Mouse (Mus musculus): ENCODE measurements around the gene Axin1. TPM values are rescaled to one million over a fixed set of nuclear protein-coding genes. Genes with fewer than 3 reads are reported as not detected.

The Axin1 gene
- total RNA-seq, 2 experiments from 2014 or later = 24.3 to 25.2 TPM

- no peak for DNase-seq (ENCODE audit: low spot score in 2 of 2)
- TF ChIP-seq CTCF (conservative IDR thresholded peaks at IDR 0.05) = no peak
- no peak overlapping the region for H3K27ac ChIP-seq
- no peak overlapping the region for H3K4me3 ChIP-seq
Observed at GRCm38 (mm10) chr17:26204766-26205165, 66.3 kb downstream of the Axin1 start.

- H3K4me3 ChIP-seq = no peak overlapping the region
- DNase-seq (ENCODE audit: low spot score in 2 of 2) = no peak
- no peak for TF ChIP-seq CTCF (conservative IDR thresholded peaks at IDR 0.05)
- no peak overlapping the region for H3K27ac ChIP-seq
Observed at GRCm38 (mm10) chr17:26206392-26206791, 67.9 kb downstream of the Axin1 start.

- H3K27ac ChIP-seq = no peak within 1 kb of the TSS
- H3K4me3 ChIP-seq = no peak within 1 kb of the TSS
- TF ChIP-seq CTCF (conservative IDR thresholded peaks at IDR 0.05) = no peak
- no peak for DNase-seq (ENCODE audit: low spot score in 2 of 2)
Observed at GRCm38 (mm10) chr17:26207686-26208085, 69.2 kb downstream of the Axin1 start, which contains the start of gene Arhgdig. Gene Arhgdig, minus strand, starts transcription at chr17:26207786.

- no peak for TF ChIP-seq CTCF (conservative IDR thresholded peaks at IDR 0.05)
- DNase-seq (ENCODE audit: low spot score in 2 of 2) = no peak
- H3K27ac ChIP-seq = no peak overlapping the region
- H3K4me3 ChIP-seq = no peak overlapping the region
Observed at GRCm38 (mm10) chr17:26212241-26212640, 73.8 kb downstream of the Axin1 start.

DNA sequence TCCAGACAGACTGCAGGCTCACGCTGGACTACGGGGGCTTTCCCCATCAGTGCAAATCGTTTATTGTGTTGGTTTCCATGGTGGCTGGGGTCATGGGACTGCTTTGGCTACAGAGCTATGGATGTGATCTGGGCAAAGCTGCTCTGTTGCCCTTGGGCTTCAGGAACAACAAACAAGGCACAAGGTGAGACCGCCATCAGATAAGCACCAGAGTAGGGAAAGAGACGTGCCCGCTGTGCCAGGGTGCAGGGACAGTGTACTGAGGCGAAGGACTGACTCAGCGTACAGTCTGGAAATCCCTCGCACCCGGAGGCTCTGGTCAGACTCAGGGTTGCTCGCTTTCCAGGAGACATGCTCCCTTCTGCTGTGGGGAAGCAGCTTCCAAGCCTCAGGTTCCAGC lies 74.2 kb downstream of the Axin1 start:
- no peak for TF ChIP-seq CTCF (conservative IDR thresholded peaks at IDR 0.05)
- no peak overlapping the region for H3K27ac ChIP-seq
- DNase-seq (ENCODE audit: low spot score in 2 of 2) = no peak
- H3K4me3 ChIP-seq = no peak overlapping the region

GRCm38 (mm10) chr17:26221508-26221907 lies 83.0 kb downstream of the Axin1 start:
- Histone ChIP-seq H3K4me3 (no peak overlapping the region), H3K27ac (no peak overlapping the region)
- no peak for DNase-seq (ENCODE audit: low spot score in 2 of 2)
- TF ChIP-seq CTCF (conservative IDR thresholded peaks at IDR 0.05) = no peak

- no peak for TF ChIP-seq CTCF (conservative IDR thresholded peaks at IDR 0.05)
- Histone ChIP-seq H3K4me3 (no peak overlapping the region), H3K27ac (no peak overlapping the region)
- no peak for DNase-seq (ENCODE audit: low spot score in 2 of 2)
Observed at GRCm38 (mm10) chr17:26225150-26225549, 86.7 kb downstream of the Axin1 start.

DNA sequence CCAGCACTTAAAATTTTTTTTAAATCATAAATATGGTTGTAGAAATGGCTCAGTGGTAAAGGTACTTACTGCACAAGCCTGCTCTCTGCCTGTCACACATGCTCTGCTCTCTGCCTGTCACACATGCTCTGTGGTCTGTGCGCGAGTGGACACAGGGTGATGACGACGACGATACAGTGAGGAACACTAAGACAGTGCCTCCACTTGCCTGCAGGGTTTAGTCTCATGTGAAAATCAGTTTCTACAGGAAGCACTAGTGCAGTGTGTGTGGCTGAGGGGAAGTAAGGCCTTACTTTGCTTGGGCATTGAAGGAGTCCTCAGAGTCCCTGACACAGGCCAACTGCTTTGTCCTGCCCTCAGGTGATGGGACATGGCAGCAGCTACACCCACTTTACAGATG lies 91.3 kb downstream of the Axin1 start:
- no peak for TF ChIP-seq CTCF (conservative IDR thresholded peaks at IDR 0.05)
- no peak for DNase-seq (ENCODE audit: low spot score in 2 of 2)
- Histone ChIP-seq H3K27ac (no peak overlapping the region), H3K4me3 (no peak overlapping the region)

DNA sequence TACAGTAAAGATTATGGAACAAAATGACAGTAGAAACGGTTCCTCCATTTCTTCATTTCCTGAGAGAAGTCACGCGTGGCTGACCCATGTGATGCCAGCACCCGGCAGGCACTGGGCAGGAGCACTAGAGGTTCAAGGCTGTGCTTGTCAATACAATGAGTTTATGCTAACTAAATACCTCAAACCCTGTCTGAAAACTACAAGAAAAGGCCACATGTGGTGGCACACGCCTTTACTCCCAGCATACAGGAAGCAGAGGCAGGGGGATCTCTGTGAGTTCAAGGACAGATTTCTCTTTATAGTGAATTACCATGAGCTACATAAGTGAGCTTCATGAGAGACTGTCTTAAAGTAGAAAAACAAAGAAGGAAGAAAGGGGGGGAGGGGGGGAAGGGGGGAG lies 92.7 kb downstream of the Axin1 start:
- TF ChIP-seq CTCF (conservative IDR thresholded peaks at IDR 0.05) = no peak
- H3K4me3 ChIP-seq = no peak overlapping the region

DNA sequence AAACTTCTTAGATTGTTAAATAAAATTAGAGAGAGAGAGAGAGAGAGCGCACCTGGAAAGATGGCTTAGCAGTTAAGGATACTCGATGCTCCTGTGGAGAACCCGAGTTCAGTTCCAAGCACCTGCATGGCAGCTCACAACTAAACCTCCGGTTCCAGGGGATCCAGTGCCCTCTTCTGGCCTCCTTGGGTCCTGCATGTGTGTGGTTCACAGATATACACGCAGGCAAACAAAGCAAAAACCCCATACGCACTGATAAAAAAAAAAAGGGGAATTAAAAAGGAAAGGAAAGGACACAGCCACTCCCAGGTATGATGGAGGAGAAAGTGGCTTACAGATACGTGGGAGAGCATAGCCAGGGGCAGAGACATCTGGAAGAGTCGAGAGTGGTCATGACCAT lies 94.4 kb downstream of the Axin1 start:
- TF ChIP-seq CTCF (conservative IDR thresholded peaks at IDR 0.05) = peak; percentile 49
- Histone ChIP-seq H3K27ac (no peak overlapping the region), H3K4me3 (no peak overlapping the region)
- no peak for DNase-seq (ENCODE audit: low spot score in 2 of 2)

More for the DNA sequence above, 92.7 kb downstream of the Axin1 start:
- no peak for DNase-seq (ENCODE audit: low spot score in 2 of 2)
- H3K27ac ChIP-seq = no peak overlapping the region

DNA sequence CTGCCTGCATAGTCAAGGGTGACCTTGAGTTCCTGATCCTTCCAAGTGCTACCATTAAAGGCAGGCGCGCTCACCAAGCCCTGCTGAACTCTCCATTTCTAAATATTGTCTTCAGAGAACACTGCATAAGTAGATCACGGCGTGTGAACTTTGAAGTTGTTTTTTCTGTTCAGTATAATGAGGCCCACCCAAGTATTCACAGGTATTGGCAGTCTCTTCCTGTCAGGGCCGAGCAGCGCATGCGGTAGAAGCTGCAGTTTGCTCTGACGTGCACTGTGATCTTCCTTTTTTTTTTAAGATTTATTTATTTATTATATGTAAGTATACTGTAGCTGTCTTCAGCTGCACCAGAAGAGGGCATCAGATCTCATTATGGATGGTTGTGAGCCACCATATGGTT lies 95.9 kb downstream of the Axin1 start:
- peak overlapping the region; percentile 75 for H3K27ac ChIP-seq
- DNase-seq (ENCODE audit: low spot score in 2 of 2) = no peak
- H3K4me3 ChIP-seq = no peak overlapping the region
- 0 out of 2 replicates have a peak, but pooled peaks have one; percentile 12 for TF ChIP-seq CTCF (conservative IDR thresholded peaks at IDR 0.05)

DNA sequence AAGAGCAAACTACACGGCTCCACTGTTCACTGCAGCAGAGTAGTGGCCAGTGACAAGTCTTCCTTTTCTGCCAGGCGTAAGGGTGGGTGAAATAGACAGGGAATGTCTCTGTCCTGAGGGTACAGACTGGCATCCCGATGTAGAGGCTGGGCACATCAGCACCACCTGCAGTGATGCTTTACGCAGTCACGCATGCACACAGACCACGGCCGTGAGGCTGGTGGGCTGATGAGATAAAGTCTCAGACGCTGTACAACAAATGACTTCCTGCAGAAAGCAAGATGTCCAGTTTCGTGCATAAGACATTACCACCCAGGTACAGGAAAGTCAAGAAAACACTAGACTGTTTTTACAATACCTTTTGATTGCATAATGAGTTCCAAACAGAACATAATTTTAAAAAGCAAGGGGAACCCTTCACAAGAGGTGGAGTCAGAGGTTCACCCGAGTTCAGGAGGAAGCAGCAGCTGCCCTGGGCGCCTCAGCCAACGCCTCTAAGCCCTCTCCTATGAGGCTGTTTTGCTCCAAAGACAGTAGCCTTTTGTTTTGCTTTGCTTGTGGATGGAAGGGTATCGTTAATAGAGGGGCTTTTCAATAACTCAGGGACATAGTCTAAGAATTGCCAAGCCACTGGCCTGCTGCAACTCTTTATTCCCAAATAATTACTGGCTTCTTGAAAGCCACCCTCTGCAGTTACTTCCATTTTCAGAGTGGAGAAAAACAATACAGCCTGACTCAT lies 96.8 kb downstream of the Axin1 start:
- Histone ChIP-seq H3K4me3 (no peak overlapping the region), H3K27ac (peak overlapping the region; percentile 75)
- TF ChIP-seq CTCF (conservative IDR thresholded peaks at IDR 0.05) = no peak
- no peak for DNase-seq (ENCODE audit: low spot score in 2 of 2)

GRCm38 (mm10) chr17:26237667-26238066 lies 99.2 kb downstream of the Axin1 start:
- TF ChIP-seq CTCF (conservative IDR thresholded peaks at IDR 0.05) = no peak
- 0 out of 2 replicates have a peak overlapping the region, but pooled peaks have one; percentile 18 for H3K27ac ChIP-seq
- no peak for DNase-seq (ENCODE audit: low spot score in 2 of 2)
- no peak overlapping the region for H3K4me3 ChIP-seq

DNA sequence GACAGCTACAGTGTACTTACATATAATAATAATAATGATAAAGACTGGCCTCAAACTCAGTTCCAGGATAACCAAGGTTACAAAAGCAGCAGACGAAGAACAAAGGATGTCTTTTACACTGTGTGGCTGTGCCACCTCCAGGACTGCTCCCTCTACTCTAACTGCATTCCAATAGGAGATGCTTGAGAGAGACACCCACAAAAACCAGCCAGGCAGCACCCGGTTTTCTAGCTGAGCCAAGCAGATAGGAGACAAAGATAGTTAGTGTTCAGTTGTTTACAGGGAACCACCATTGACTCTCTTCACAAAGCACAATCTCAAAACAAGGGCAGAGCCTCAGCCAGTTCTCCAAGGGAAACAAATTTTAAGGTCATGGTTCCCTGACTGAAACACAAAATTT lies 101.1 kb downstream of the Axin1 start:
- Histone ChIP-seq H3K4me3 (no peak overlapping the region), H3K27ac (peak overlapping the region; percentile 30; the same call in 1 of the 2 replicates)
- DNase-seq (ENCODE audit: low spot score in 2 of 2) = peak in 1 of 2 experiments; percentile 12
- no peak for TF ChIP-seq CTCF (conservative IDR thresholded peaks at IDR 0.05)

Measured in layer of hippocampus, adult 2 months (tissue).